Mouse (Mus musculus): ENCODE data around the gene Rbm31y. TPM values are rescaled to one million over a fixed set of nuclear protein-coding genes. Genes with fewer than 3 reads are reported as not detected.

The Rbm31y gene
- not detected in 2 replicates for polyA plus RNA-seq (2015; fragmentation: Nextera tagmentation; extraction: Ambion mirVana)

DNA sequence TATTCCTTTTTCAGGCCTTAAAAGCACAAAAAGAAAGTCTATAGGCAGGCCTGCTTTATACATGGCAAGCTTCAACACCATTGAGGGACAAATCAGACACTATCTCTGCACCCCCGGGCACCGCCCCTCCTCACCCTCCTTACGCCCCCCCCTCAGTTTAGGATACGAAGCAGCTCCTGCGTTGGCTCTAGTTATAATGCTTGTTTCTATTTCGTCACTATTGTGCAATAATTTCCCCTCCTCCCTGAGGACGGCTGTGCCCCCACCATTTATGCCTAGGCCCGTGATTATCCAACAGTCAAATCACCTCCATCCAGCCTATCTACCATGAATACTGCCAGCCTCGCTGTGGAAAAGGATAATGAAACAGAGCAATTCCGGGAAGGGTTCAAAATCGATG, at the start of gene Rbm31y:
Gene Rbm31y, plus strand, starts transcription at position 301 of the 400 bp plus-strand sequence.

Data from spleen, postnatal 0 days (tissue).